9 mouse cellular contexts compared by ENCODE assay signal in genomic region chr4:110350856-110351177, GRCm38 (mm10). TPM values are rescaled to one million over a fixed set of nuclear protein-coding genes. Genes with fewer than 3 reads are reported as not detected.
A peak's percentile ranks its signal among the peaks of the same experiment; 100 is the strongest.
DNase-seq lines count a peak whose midpoint lies in the region; ATAC-seq and TF ChIP-seq lines count a peak whose summit lies in the region.
"Had no signal": no experiment of that assay in that cellular context is flagged by ENCODE, and none has a peak within 500 bp of the region (broad histone marks: within the 10 kb centered on the region; RNA-seq: fewer than 3 reads in every experiment).

No protein-coding gene starts in this region.

- no peak for TF ChIP-seq EP300 in stomach, postnatal 0 days (optimal IDR thresholded peaks at IDR 0.05)

- peak overlapping the region; percentile 76; the same call in 1 of the 2 replicates for H3K27ac ChIP-seq in neural tube, embryonic 11.5 days (ENCODE audit: low read depth, low read length)
- H3K27ac ChIP-seq in limb, embryonic 14.5 days (replicated peaks; ENCODE audit: low read depth, low read length): no peak overlapping the region
- no peak overlapping the region for H3K27ac ChIP-seq in stomach, postnatal 0 days (replicated peaks)

- peak overlapping the region; percentile 80 for H3K4me2 ChIP-seq in neural tube, embryonic 11.5 days (ENCODE audit: low read depth)
- H3K4me2 ChIP-seq in limb, embryonic 14.5 days (replicated peaks; ENCODE audit: low read depth, low read length, severe bottlenecking): peak overlapping the region; percentile 80
- H3K4me2 ChIP-seq in stomach, postnatal 0 days (replicated peaks; ENCODE audit: low read depth): peak overlapping the region; percentile 96

- WGBS in neural tube, embryonic 11.5 days: 9% methylated on average over 6 of the region's 6 CpGs
- WGBS in limb, embryonic 14.5 days: 7% methylated on average over 6 of the region's 6 CpGs
- WGBS in stomach, postnatal 0 days: 10% methylated on average over 6 of the region's 6 CpGs

- peaks cover 23% of the 10 kb centered on the region for H3K27me3 ChIP-seq in erythroblast, embryonic 14.5 days (ENCODE audit: control insufficient read depth)
- H3K27me3 ChIP-seq in neural tube, embryonic 11.5 days (ENCODE audit: control insufficient read depth, insufficient read depth, low read length): no peaks in the 10 kb centered on the region
- no peaks in the 10 kb centered on the region for H3K27me3 ChIP-seq in limb, embryonic 14.5 days (ENCODE audit: control insufficient read depth, insufficient read depth, low read length)
- H3K27me3 ChIP-seq in stomach, postnatal 0 days (ENCODE audit: control insufficient read depth, insufficient read depth, low read length): no peaks in the 10 kb centered on the region

- peaks cover 4% of the 10 kb centered on the region for H3K4me1 ChIP-seq in erythroblast, embryonic 14.5 days (ENCODE audit: control insufficient read depth)
- no peaks in the 10 kb centered on the region for H3K4me1 ChIP-seq in neural tube, embryonic 11.5 days (ENCODE audit: control insufficient read depth, insufficient read depth, low read length)
- no peaks in the 10 kb centered on the region for H3K4me1 ChIP-seq in limb, embryonic 14.5 days (ENCODE audit: control insufficient read depth, insufficient read depth, low read length)
- H3K4me1 ChIP-seq in stomach, postnatal 0 days (replicated peaks; ENCODE audit: control insufficient read depth, insufficient read depth): no peaks in the 10 kb centered on the region

- H3K36me3 ChIP-seq in erythroblast, embryonic 14.5 days (ENCODE audit: control insufficient read depth): no peaks in the 10 kb centered on the region
- H3K36me3 ChIP-seq in neural tube, embryonic 11.5 days (ENCODE audit: control insufficient read depth, insufficient read depth, low read length): no peaks in the 10 kb centered on the region
- no peaks in the 10 kb centered on the region for H3K36me3 ChIP-seq in limb, embryonic 14.5 days (ENCODE audit: control insufficient read depth, insufficient read depth, low read length)
- H3K36me3 ChIP-seq in stomach, postnatal 0 days (ENCODE audit: control insufficient read depth, insufficient read depth, low read length): no peaks in the 10 kb centered on the region

- TF ChIP-seq POLR2A in limb, embryonic 14.5 days (IDR thresholded peaks at IDR 0.05; ENCODE audit: borderline replicate concordance, extremely low read depth, insufficient read depth, insufficient read length): no peak

- DNase-seq in neural tube, embryonic 11.5 days (ENCODE audit: low spot score): no peak
- no peak for DNase-seq in neural tube, embryonic 10.5 days (ENCODE audit: extremely low spot score, low spot score)
- peak; percentile 7 for DNase-seq in limb, embryonic 14.5 days (ENCODE audit: low spot score)
- DNase-seq in stomach, postnatal 0 days (ENCODE audit: low spot score): no peak
- no peak for DNase-seq in urinary bladder, adult 2 months (ENCODE audit: low spot score)
- no peak for DNase-seq in lung, postnatal 10 days

- TF ChIP-seq CTCF in stomach, postnatal 0 days (IDR thresholded peaks at IDR 0.05; ENCODE audit: low read depth): no peak

- H3K4me3 ChIP-seq in erythroblast, embryonic 14.5 days (replicated peaks): peak overlapping the region; percentile 49
- H3K4me3 ChIP-seq in neural tube, embryonic 11.5 days (ENCODE audit: low read depth, low read length): peak overlapping the region; percentile 62
- peak overlapping the region; percentile 65 for H3K4me3 ChIP-seq in limb, embryonic 14.5 days (replicated peaks; ENCODE audit: low read length)
- H3K4me3 ChIP-seq in stomach, postnatal 0 days (ENCODE audit: low read depth, low read length): peak overlapping the region; percentile 58
- H3K4me3 ChIP-seq: myocyte had no signal

- H3K9me3 ChIP-seq in erythroblast, embryonic 14.5 days (ENCODE audit: control insufficient read depth, low read length): no peaks in the 10 kb centered on the region
- no peaks in the 10 kb centered on the region for H3K9me3 ChIP-seq in neural tube, embryonic 11.5 days (ENCODE audit: control insufficient read depth, low read length)
- no peaks in the 10 kb centered on the region for H3K9me3 ChIP-seq in limb, embryonic 14.5 days (ENCODE audit: control insufficient read depth, low read length)
- no peaks in the 10 kb centered on the region for H3K9me3 ChIP-seq in stomach, postnatal 0 days (ENCODE audit: control insufficient read depth, low read length)

- no peak for ATAC-seq in erythroblast, adult 5-6 weeks (replicated peaks; ENCODE audit: low FRiP score, poor library complexity, severe bottlenecking)
- peak; percentile 7 for ATAC-seq in neural tube, embryonic 11.5 days (ENCODE audit: insufficient read depth, low FRiP score, low TSS enrichment)
- ATAC-seq in limb, embryonic 14.5 days (ENCODE audit: low FRiP score, low read depth): 0 out of 2 replicates have a peak, but pooled peaks have one; percentile 4
- no peak for ATAC-seq in stomach, postnatal 0 days (ENCODE audit: low FRiP score, low TSS enrichment)

- peak overlapping the region; percentile 83 for H3K9ac ChIP-seq in neural tube, embryonic 11.5 days (ENCODE audit: low read length)
- peak overlapping the region; percentile 82 for H3K9ac ChIP-seq in limb, embryonic 14.5 days (ENCODE audit: low read depth, low read length, severe bottlenecking)
- no peak overlapping the region for H3K9ac ChIP-seq in stomach, postnatal 0 days (ENCODE audit: low read length)

RNA-seq across cellular contexts. Expression of gene Elavl4, which starts 0.9 kb away (rescaled TPM):
- polyA plus RNA-seq in erythroblast, embryonic 14.5 days (2012): not detected in 2 replicates
- total RNA-seq in erythroblast, adult 5-6 weeks (2015; ENCODE audit: low replicate concordance): not detected in 2 replicates
- not detected in 2 replicates for total RNA-seq in erythroblast, adult 5-6 weeks (2017; ENCODE audit: low replicate concordance)
- polyA plus RNA-seq in neural tube, embryonic 11.5 days (2014; fragmentation: Nextera tagmentation; extraction: Ambion mirVana): 317 and 378 TPM in 2 replicates
- 0.86 and 1.1 TPM in 2 replicates for polyA plus RNA-seq in limb, embryonic 14.5 days (2012; rRNA removed)
- polyA plus RNA-seq in limb, embryonic 14.5 days (2014; fragmentation: Nextera tagmentation; extraction: Ambion mirVana): 2.5 and 2.8 TPM in 2 replicates
- 15.3 and 18.5 TPM in 2 replicates for polyA plus RNA-seq in stomach, postnatal 0 days (2015; fragmentation: Nextera tagmentation; extraction: Ambion mirVana)
- 0.14 and 0.15 TPM in 2 replicates for polyA plus RNA-seq in urinary bladder, adult 2 months (2012; rRNA removed)
- polyA plus RNA-seq: myocyte had no signal

RNA-seq across cellular contexts. Expression of gene Agbl4, which starts 46.6 kb away (rescaled TPM):
- polyA plus RNA-seq in erythroblast, embryonic 14.5 days (2012): 0.05 TPM in 1 of 2 replicates, not detected in the other
- not detected in 2 replicates for total RNA-seq in erythroblast, adult 5-6 weeks (2015; ENCODE audit: low replicate concordance)
- not detected in 2 replicates for total RNA-seq in erythroblast, adult 5-6 weeks (2017; ENCODE audit: low replicate concordance)
- 0.66 and 1.1 TPM in 2 replicates for polyA plus RNA-seq in neural tube, embryonic 11.5 days (2014; fragmentation: Nextera tagmentation; extraction: Ambion mirVana)
- polyA plus RNA-seq in limb, embryonic 14.5 days (2012; rRNA removed): 0.19 and 0.21 TPM in 2 replicates
- 0.17 and 0.36 TPM in 2 replicates for polyA plus RNA-seq in limb, embryonic 14.5 days (2014; fragmentation: Nextera tagmentation; extraction: Ambion mirVana)
- 0.10 and 0.13 TPM in 2 replicates for polyA plus RNA-seq in stomach, postnatal 0 days (2015; fragmentation: Nextera tagmentation; extraction: Ambion mirVana)
- polyA plus RNA-seq in urinary bladder, adult 2 months (2012; rRNA removed): 0.04 TPM in 1 of 2 replicates, not detected in the other
- polyA plus RNA-seq: myocyte had no signal

Comparison
In these comparisons a context has a peak if more than half of its experiments do, and no peak if none do; other contexts are left out.
1. ATAC-seq: peak in neural tube, embryonic 11.5 days (single experiment) and limb, embryonic 14.5 days (single experiment); none in erythroblast, adult 5-6 weeks (single experiment) and stomach, postnatal 0 days (single experiment).
2. RNA of gene Elavl4, which starts 0.9 kb away (polyA plus RNA-seq): 317 to 378 TPM in neural tube, embryonic 11.5 days; 15.3 to 18.5 TPM in stomach, postnatal 0 days, 0.86 to 2.8 TPM in limb, embryonic 14.5 days, 0.14 to 0.15 TPM in urinary bladder, adult 2 months and not detected in erythroblast, embryonic 14.5 days; every median in the first group is over 10 times any median in the second.
3. Peak in every context shown above with its lines, with median percentiles within 50 percentile points of each other: H3K4me3 ChIP-seq and H3K4me2 ChIP-seq.